Mouse (Mus musculus) brain, embryonic 14.5 days (tissue): ENCODE data around the gene Ppil6.

Source experiments
- CTCF ChIP-seq: fragments of 200-500 bp; IDR thresholded peaks from 2 replicates; pipeline ENCODE4 v1.5.1; 2012; ENCODE audit warnings: inconsistent platforms, mild to moderate bottlenecking, moderate library complexity, borderline replicate concordance; ENCODE audit not compliant: insufficient read depth, insufficient read length; ENCODE audit errors: extremely low read depth
- POLR2A ChIP-seq: fragments of 200-500 bp; IDR thresholded peaks from 2 replicates; pipeline ENCODE4 v1.6.1; 2012; ENCODE audit warnings: mild to moderate bottlenecking, inconsistent platforms, borderline replicate concordance; ENCODE audit not compliant: poor library complexity, insufficient read depth, insufficient read length, severe bottlenecking; ENCODE audit errors: extremely low read depth

GRCm38 (mm10) chr10:41452791-41453190, 37.4 kb upstream of the Ppil6 start:
- TF ChIP-seq CTCF (no peak), POLR2A (no peak)
